Mouse (Mus musculus) spleen, adult 2 months (tissue): ENCODE results near the gene Wdr5b.

Experiments used
- CTCF ChIP-seq: fragments of 200-500 bp; IDR thresholded peaks from 2 replicates; pipeline ENCODE4 v1.5.1; 2011; ENCODE audit warnings: mild to moderate bottlenecking, inconsistent platforms; ENCODE audit not compliant: insufficient read depth, insufficient read length, insufficient replicate concordance; ENCODE audit errors: extremely low read depth
- POLR2A ChIP-seq: fragments of 200-500 bp; IDR thresholded peaks from 2 replicates; pipeline ENCODE4 v1.6.1; 2011; ENCODE audit warnings: low read depth, low read length, inconsistent platforms

- no peak for TF ChIP-seq POLR2A
- TF ChIP-seq CTCF, result no peak
Measured at GRCm38 (mm10) chr16:36016335-36016734, 24.7 kb upstream of the Wdr5b start.
